Mouse (Mus musculus): ENCODE measurements at regions not wholly inside any gene's neighbourhood (a gene's known extent, or its start where the extent isn't known, plus 50 kb on each side); places are given as distances from the start of the nearest gene placed in this dataset.

GRCm38 (mm10) chr12:26143411-26143810 lies 271.6 kb downstream of the Rnf144a start:
- DNase-seq (ENCODE audit: low spot score) = no peak

GRCm38 (mm10) chr12:26130811-26131210 lies 284.2 kb downstream of the Rnf144a start:
- DNase-seq (ENCODE audit: low spot score) = no peak

GRCm38 (mm10) chr12:26130011-26130410 lies 285.0 kb downstream of the Rnf144a start:
- DNase-seq (ENCODE audit: low spot score) = no peak

- DNase-seq (ENCODE audit: low spot score) = no peak
These were observed 285.5 kb downstream of the Rnf144a start for GRCm38 (mm10) chr12:26129511-26129910.

GRCm38 (mm10) chr12:26128851-26129250 lies 286.2 kb downstream of the Rnf144a start:
- no peak for DNase-seq (ENCODE audit: low spot score)

- DNase-seq (ENCODE audit: low spot score) = no peak
These were observed 288.8 kb downstream of the Rnf144a start for GRCm38 (mm10) chr12:26126260-26126659.

GRCm38 (mm10) chr12:26124211-26124610 lies 290.8 kb downstream of the Rnf144a start:
- DNase-seq (ENCODE audit: low spot score) = no peak

- DNase-seq (ENCODE audit: low spot score) = no peak
These were observed 299.6 kb downstream of the Rnf144a start for GRCm38 (mm10) chr12:26115339-26115912.

GRCm38 (mm10) chr12:26112166-26113019 lies 302.7 kb downstream of the Rnf144a start:
- DNase-seq (ENCODE audit: low spot score) = peak; percentile 21

- no peak for DNase-seq (ENCODE audit: low spot score)
These were observed 305.2 kb downstream of the Rnf144a start for GRCm38 (mm10) chr12:26109866-26110265.

- DNase-seq (ENCODE audit: low spot score) = no peak
These were observed 310.7 kb downstream of the Rnf144a start for GRCm38 (mm10) chr12:26104372-26104771.

- DNase-seq (ENCODE audit: low spot score) = no peak
These were observed 312.7 kb downstream of the Rnf144a start for GRCm38 (mm10) chr12:26102384-26102783.

- DNase-seq (ENCODE audit: low spot score) = no peak
These were observed 314.9 kb downstream of the Rnf144a start for GRCm38 (mm10) chr12:26100140-26100539.

GRCm38 (mm10) chr12:26099176-26099575 lies 315.9 kb downstream of the Rnf144a start:
- no peak for DNase-seq (ENCODE audit: low spot score)

GRCm38 (mm10) chr12:26092311-26092710 lies 322.7 kb downstream of the Rnf144a start:
- DNase-seq (ENCODE audit: low spot score) = no peak

- DNase-seq (ENCODE audit: low spot score) = no peak
These were observed 323.2 kb downstream of the Rnf144a start for GRCm38 (mm10) chr12:26091865-26092264.

GRCm38 (mm10) chr12:26088389-26088788 lies 326.7 kb downstream of the Rnf144a start:
- no peak for DNase-seq (ENCODE audit: low spot score)

GRCm38 (mm10) chr12:26086923-26087322 lies 328.1 kb downstream of the Rnf144a start:
- DNase-seq (ENCODE audit: low spot score) = no peak

- DNase-seq (ENCODE audit: low spot score) = no peak
These were observed 328.6 kb downstream of the Rnf144a start for GRCm38 (mm10) chr12:26086414-26086813.

- DNase-seq (ENCODE audit: low spot score) = no peak
These were observed 335.9 kb downstream of the Rnf144a start for GRCm38 (mm10) chr12:26079061-26079625.

- no peak for DNase-seq (ENCODE audit: low spot score)
These were observed 339.3 kb downstream of the Rnf144a start for GRCm38 (mm10) chr12:26075638-26076254.

- DNase-seq (ENCODE audit: low spot score) = no peak
These were observed 342.9 kb downstream of the Rnf144a start for GRCm38 (mm10) chr12:26072180-26072579.

- DNase-seq (ENCODE audit: low spot score) = peak; percentile 76
These were observed 343.4 kb downstream of the Rnf144a start for GRCm38 (mm10) chr12:26071610-26072009.

All from adipocyte (in vitro differentiated cells).